8 mouse cellular contexts compared by ENCODE assay signal in genomic region chr3:27516536-27516935, GRCm38 (mm10).
DNase-seq lines count a peak whose midpoint lies in the region; ATAC-seq and TF ChIP-seq lines count a peak whose summit lies in the region.
"Had no signal": no experiment of that assay in that cellular context is flagged by ENCODE, and none has a peak within 500 bp of the region (broad histone marks: within the 10 kb centered on the region; RNA-seq: fewer than 3 reads in every experiment).

No protein-coding gene starts in this region.

- no peaks in the 10 kb centered on the region for H3K27me3 ChIP-seq in kidney, embryonic 14.5 days (ENCODE audit: control insufficient read depth, insufficient read depth, low read length)
- no peaks in the 10 kb centered on the region for H3K27me3 ChIP-seq in midbrain, embryonic 15.5 days (replicated peaks)
- H3K27me3 ChIP-seq in midbrain, embryonic 14.5 days (ENCODE audit: control insufficient read depth, insufficient read depth, low read length) = no peaks in the 10 kb centered on the region
- H3K27me3 ChIP-seq in stomach, postnatal 0 days (ENCODE audit: control insufficient read depth, insufficient read depth, low read length) = no peaks in the 10 kb centered on the region

- H3K36me3 ChIP-seq in kidney, embryonic 14.5 days (ENCODE audit: control insufficient read depth, insufficient read depth, low read length) = peaks cover 10% of the 10 kb centered on the region; the same call in 1 of the 2 replicates
- H3K36me3 ChIP-seq in midbrain, embryonic 15.5 days (replicated peaks) = no peaks in the 10 kb centered on the region
- no peaks in the 10 kb centered on the region for H3K36me3 ChIP-seq in midbrain, embryonic 14.5 days (ENCODE audit: control insufficient read depth, insufficient read depth, low read length)
- 0 out of 2 replicates have a peak, but pooled peaks cover 4% of the 10 kb centered on the region for H3K36me3 ChIP-seq in stomach, postnatal 0 days (ENCODE audit: control insufficient read depth, insufficient read depth, low read length)

- H3K27ac ChIP-seq in kidney, embryonic 14.5 days (ENCODE audit: low read depth, low read length) = no peak overlapping the region
- no peak overlapping the region for H3K27ac ChIP-seq in midbrain, embryonic 15.5 days
- no peak overlapping the region for H3K27ac ChIP-seq in midbrain, embryonic 14.5 days (replicated peaks; ENCODE audit: low read depth, low read length)
- no peak overlapping the region for H3K27ac ChIP-seq in stomach, postnatal 0 days (replicated peaks)

- 47% methylated on average over 5 of the region's 5 CpGs for WGBS in kidney, embryonic 14.5 days
- 56% methylated on average over 4 of the region's 5 CpGs for WGBS in midbrain, embryonic 15.5 days
- 35% methylated on average over 5 of the region's 5 CpGs for WGBS in midbrain, embryonic 14.5 days
- 46% methylated on average over 5 of the region's 5 CpGs for WGBS in stomach, postnatal 0 days

- TF ChIP-seq CTCF in brain, embryonic 14.5 days (IDR thresholded peaks at IDR 0.05; ENCODE audit: borderline replicate concordance, extremely low read depth, insufficient read depth, insufficient read length) = peak; percentile 23; the same call in 1 of the 2 replicates
- TF ChIP-seq CTCF in stomach, postnatal 0 days (IDR thresholded peaks at IDR 0.05; ENCODE audit: low read depth) = peak; percentile 47

- ATAC-seq in kidney, embryonic 14.5 days (ENCODE audit: low FRiP score, low TSS enrichment) = no peak
- 0 out of 2 replicates have a peak, but pooled peaks have one; percentile 27 for ATAC-seq in midbrain, embryonic 15.5 days (replicated peaks)
- no peak for ATAC-seq in midbrain, embryonic 14.5 days (ENCODE audit: low FRiP score, low TSS enrichment)
- no peak for ATAC-seq in stomach, postnatal 0 days (ENCODE audit: low FRiP score, low TSS enrichment)

- no peak overlapping the region for H3K9ac ChIP-seq in kidney, embryonic 14.5 days (ENCODE audit: low read depth, low read length)
- H3K9ac ChIP-seq in midbrain, embryonic 15.5 days = no peak overlapping the region
- no peak overlapping the region for H3K9ac ChIP-seq in midbrain, embryonic 14.5 days (replicated peaks; ENCODE audit: low read length)
- H3K9ac ChIP-seq in stomach, postnatal 0 days (ENCODE audit: low read length) = no peak overlapping the region

- no peak for TF ChIP-seq EP300 in stomach, postnatal 0 days (optimal IDR thresholded peaks at IDR 0.05)

- no peaks in the 10 kb centered on the region for H3K4me1 ChIP-seq in kidney, embryonic 14.5 days (ENCODE audit: control insufficient read depth, insufficient read depth, low read length)
- no peaks in the 10 kb centered on the region for H3K4me1 ChIP-seq in midbrain, embryonic 15.5 days
- no peaks in the 10 kb centered on the region for H3K4me1 ChIP-seq in midbrain, embryonic 14.5 days (ENCODE audit: control insufficient read depth, insufficient read depth, low read length)
- no peaks in the 10 kb centered on the region; the same call in none of the 2 replicates for H3K4me1 ChIP-seq in stomach, postnatal 0 days (replicated peaks; ENCODE audit: control insufficient read depth, insufficient read depth)

- no peak overlapping the region for H3K4me2 ChIP-seq in kidney, embryonic 14.5 days (replicated peaks; ENCODE audit: low read depth, low read length)
- no peak overlapping the region for H3K4me2 ChIP-seq in midbrain, embryonic 15.5 days
- no peak overlapping the region for H3K4me2 ChIP-seq in midbrain, embryonic 14.5 days (ENCODE audit: low read length)
- H3K4me2 ChIP-seq in stomach, postnatal 0 days (replicated peaks; ENCODE audit: low read depth) = no peak overlapping the region

- peak; percentile 31 for DNase-seq in kidney, adult 18-20 months
- DNase-seq in midbrain, embryonic 14.5 days = no peak
- DNase-seq in brain, embryonic 14.5 days (ENCODE audit: low read depth) = no peak
- no peak for DNase-seq in stomach, postnatal 0 days (ENCODE audit: low spot score)
- no peak for DNase-seq in urinary bladder, adult 18-20 months (ENCODE audit: low spot score in 2 of 2)
- DNase-seq: cerebellum, adult 18-20 months had no signal

- TF ChIP-seq POLR2A in brain, embryonic 14.5 days (IDR thresholded peaks at IDR 0.05; ENCODE audit: borderline replicate concordance, extremely low read depth, insufficient read depth, insufficient read length, poor library complexity, severe bottlenecking) = no peak

- no peaks in the 10 kb centered on the region for H3K9me3 ChIP-seq in kidney, embryonic 14.5 days (ENCODE audit: control insufficient read depth, low read length)
- no peaks in the 10 kb centered on the region for H3K9me3 ChIP-seq in midbrain, embryonic 15.5 days
- H3K9me3 ChIP-seq in midbrain, embryonic 14.5 days (ENCODE audit: control insufficient read depth, low read length) = no peaks in the 10 kb centered on the region
- no peaks in the 10 kb centered on the region for H3K9me3 ChIP-seq in stomach, postnatal 0 days (ENCODE audit: control insufficient read depth, low read length)

- H3K4me3 ChIP-seq in kidney, embryonic 14.5 days (ENCODE audit: low read length) = no peak overlapping the region
- no peak overlapping the region for H3K4me3 ChIP-seq in midbrain, embryonic 15.5 days
- no peak overlapping the region for H3K4me3 ChIP-seq in midbrain, embryonic 14.5 days (replicated peaks; ENCODE audit: low read depth, low read length)
- H3K4me3 ChIP-seq in stomach, postnatal 0 days (ENCODE audit: low read depth, low read length) = no peak overlapping the region
